Mouse (Mus musculus) myocyte (in vitro differentiated cells): Measurements from ENCODE around the gene Cdc26. TPM values are rescaled to one million over a fixed set of nuclear protein-coding genes. Genes with fewer than 3 reads are reported as not detected.

Source experiments
- H3K27me3 ChIP-seq: one replicate; pipeline ENCODE4 v1.6.1; 2011; ENCODE audit not compliant: control insufficient read depth, insufficient read depth, insufficient read length
- H3K36me3 ChIP-seq: one replicate; pipeline ENCODE4 v1.6.1; 2011; ENCODE audit not compliant: control insufficient read depth, insufficient read depth
- H3K4me2 ChIP-seq: one replicate; pipeline ENCODE4 v1.6.1; 2011; ENCODE audit warnings: low read depth, control low read depth
- H3K4me3 ChIP-seq: one replicate; pipeline ENCODE4 v1.5.1; 2011; ENCODE audit warnings: mild to moderate bottlenecking, control low read depth, moderate library complexity
- H3K79me2 ChIP-seq: one replicate; pipeline ENCODE4 v1.6.1; 2011; ENCODE audit not compliant: control insufficient read depth, insufficient read depth
- H3ac ChIP-seq: one replicate; pipeline ENCODE4 v1.6.1; 2011; ENCODE audit not compliant: control insufficient read depth, insufficient read length
- CEBPB ChIP-seq: IDR thresholded peaks from 2 replicates; pipeline ENCODE4 v1.6.1; 2011; ENCODE audit warnings: mild to moderate bottlenecking, moderate library complexity; ENCODE audit not compliant: poor library complexity, insufficient read depth, severe bottlenecking
- E2F4 ChIP-seq: IDR thresholded peaks from one replicate; pipeline ENCODE4 v1.6.1; 2011; ENCODE audit warnings: mild to moderate bottlenecking, control low read depth, moderate library complexity; ENCODE audit not compliant: insufficient read depth
- MAX ChIP-seq: IDR thresholded peaks from one replicate; pipeline ENCODE4 v1.6.1; 2011; ENCODE audit warnings: low read depth, mild to moderate bottlenecking, control low read depth
- MYOD1 ChIP-seq, 3 experiments: IDR thresholded peaks; one replicate each; pipeline ENCODE4 v1.6.1; 2011; ENCODE audit warnings: control low read depth in 2 of 3, low read depth in 2 of 3, mild to moderate bottlenecking in 2 of 3, moderate library complexity in 1 of 3; ENCODE audit not compliant: insufficient read length in 2 of 3, control insufficient read depth in 1 of 3
- MYOG ChIP-seq, 3 experiments: IDR thresholded peaks; one replicate each; pipeline ENCODE4 v1.6.1; 2011; ENCODE audit warnings: control low read depth in 2 of 3, low read depth in 2 of 3, mild to moderate bottlenecking in 2 of 3; ENCODE audit not compliant: insufficient read length in 2 of 3, control insufficient read depth in 1 of 3, insufficient read depth in 1 of 3
- POLR2A ChIP-seq: IDR thresholded peaks from one replicate; pipeline ENCODE4 v1.6.1; 2011; ENCODE audit warnings: low read depth, mild to moderate bottlenecking, control low read depth, moderate library complexity; ENCODE audit not compliant: insufficient read length
- POLR2AphosphoS2 ChIP-seq: IDR thresholded peaks from one replicate; pipeline ENCODE4 v1.6.1; 2011; ENCODE audit warnings: low read depth, control low read depth; ENCODE audit not compliant: insufficient read length
- REST ChIP-seq: IDR thresholded peaks from one replicate; pipeline ENCODE4 v1.6.1; 2011; ENCODE audit warnings: mild to moderate bottlenecking, control low read depth, moderate library complexity; ENCODE audit not compliant: insufficient read depth, insufficient read length
- SRF ChIP-seq: IDR thresholded peaks from one replicate; pipeline ENCODE4 v1.6.1; 2011; ENCODE audit warnings: low read depth; ENCODE audit not compliant: control insufficient read depth, insufficient read length
- TCF12 ChIP-seq: IDR thresholded peaks from one replicate; pipeline ENCODE4 v1.6.1; 2011; ENCODE audit warnings: mild to moderate bottlenecking, control low read depth; ENCODE audit not compliant: poor library complexity, insufficient read depth, severe bottlenecking
- TCF3 ChIP-seq: IDR thresholded peaks from one replicate; pipeline ENCODE4 v1.6.1; 2011; ENCODE audit warnings: low read depth, control low read depth; ENCODE audit not compliant: insufficient read length
- USF1 ChIP-seq: IDR thresholded peaks from one replicate; pipeline ENCODE4 v1.6.1; 2011; ENCODE audit warnings: low read depth, mild to moderate bottlenecking, control low read depth, moderate library complexity
- polyA plus RNA-seq: library from polyadenylated mRNA; unstranded; fragments of >200 nt; fragmentation: generic; extraction: Trizol; gene quantifications from one replicate; pipeline ENCODE4 v1.2.1, GENCODE M21; 2012; ENCODE audit warnings: missing spikeins

Cdc26 gene
- polyA plus RNA-seq, 1 experiment: 49.2 TPM

- H3K36me3 ChIP-seq: no peaks in the 10 kb centered on the region
- no peaks in the 10 kb centered on the region for H3K27me3 ChIP-seq
- H3ac ChIP-seq: no peak overlapping the region
- no peak overlapping the region for H3K4me3 ChIP-seq
- no peak for TF ChIP-seq MAX
- TF ChIP-seq MYOG (IDR thresholded peaks at IDR 0.05; ENCODE audit: control insufficient read depth in 1 of 3, insufficient read depth in 1 of 3, insufficient read length in 2 of 3, low read depth in 2 of 3): no peak
- TF ChIP-seq USF1: no peak
- no peak for TF ChIP-seq TCF12
- no peaks in the 10 kb centered on the region for H3K79me2 ChIP-seq
- H3K4me2 ChIP-seq: no peak overlapping the region
Measured at GRCm38 (mm10) chr4:62437871-62438270, 29.4 kb upstream of the Cdc26 start.

DNA sequence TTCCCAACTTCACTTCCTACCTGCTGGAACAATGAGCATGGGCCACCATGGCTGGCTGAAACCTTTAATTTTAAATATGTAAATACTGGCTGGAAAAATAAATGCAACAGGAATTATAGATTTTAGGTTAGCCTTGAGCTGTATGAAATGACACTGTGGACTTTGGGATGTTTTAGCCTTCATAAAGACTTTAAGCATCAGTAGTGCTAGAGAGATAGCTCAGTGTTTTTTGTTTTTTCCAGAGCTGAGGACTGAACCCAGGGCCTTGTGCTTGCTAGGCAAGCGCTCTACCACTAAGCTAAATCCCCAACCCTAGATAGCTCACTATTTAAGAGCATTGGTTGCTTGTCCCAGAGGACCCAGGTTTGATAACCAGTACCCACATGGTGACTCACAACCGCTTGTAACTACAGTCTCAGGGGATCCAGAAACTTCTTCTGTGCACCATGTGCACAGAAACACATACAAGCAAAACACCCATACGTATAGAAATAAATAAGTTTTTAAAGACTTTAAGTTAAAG lies 28.9 kb upstream of the Cdc26 start:
- no peak for TF ChIP-seq MYOG (IDR thresholded peaks at IDR 0.05; ENCODE audit: control insufficient read depth in 1 of 3, insufficient read depth in 1 of 3, insufficient read length in 2 of 3, low read depth in 2 of 3)
- no peak for TF ChIP-seq E2F4
- no peak for TF ChIP-seq USF1
- TF ChIP-seq TCF3: no peak
- TF ChIP-seq TCF12: no peak

DNA sequence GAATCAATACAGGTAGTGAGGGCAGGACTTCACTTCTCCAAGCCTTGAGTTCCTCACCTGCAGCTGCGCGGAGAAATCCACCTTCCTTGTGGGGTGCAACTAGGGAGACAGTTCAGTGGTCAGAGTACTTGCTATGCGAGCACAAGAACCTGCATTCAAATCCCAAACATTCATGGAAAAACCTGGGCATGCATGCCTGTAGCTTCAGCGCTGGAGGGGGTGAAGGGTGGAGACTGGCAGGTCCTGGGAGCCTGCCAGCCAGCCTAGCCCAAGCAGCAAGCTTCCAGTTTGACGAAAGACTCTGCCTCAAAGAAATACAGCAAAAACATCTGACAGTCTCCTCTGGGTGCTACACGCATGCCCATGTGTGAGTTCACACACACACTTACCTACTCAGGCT lies 26.6 kb upstream of the Cdc26 start, which contains the start of gene Rnf183:
TSS of gene Rnf183 (minus strand) at position 172 of the 400 bp plus-strand sequence.
- no peaks in the 10 kb centered on the region for H3K79me2 ChIP-seq
- TF ChIP-seq REST (no peak), E2F4 (no peak), MYOG (IDR thresholded peaks at IDR 0.05; ENCODE audit: control insufficient read depth in 1 of 3, insufficient read depth in 1 of 3, insufficient read length in 2 of 3, low read depth in 2 of 3) (no peak), TCF12 (no peak), USF1 (no peak), MAX (no peak), POLR2A (no peak), POLR2AphosphoS2 (no peak), MYOD1 (IDR thresholded peaks at IDR 0.05; ENCODE audit: control insufficient read depth in 1 of 3, insufficient read length in 2 of 3, low read depth in 2 of 3) (no peak), CEBPB (no peak), SRF (no peak), TCF3 (no peak)
- H3K27me3 ChIP-seq: no peaks in the 10 kb centered on the region
- H3K4me3 ChIP-seq: no peak within 1 kb of the TSS
- no peak within 1 kb of the TSS for H3K4me2 ChIP-seq
- H3ac ChIP-seq: no peak within 1 kb of the TSS
- H3K36me3 ChIP-seq: no peaks in the 10 kb centered on the region

More for the DNA sequence above, 28.9 kb upstream of the Cdc26 start:
- Histone ChIP-seq H3K4me3 (no peak overlapping the region), H3K36me3 (no peaks in the 10 kb centered on the region), H3K4me2 (no peak overlapping the region), H3K27me3 (no peaks in the 10 kb centered on the region), H3ac (no peak overlapping the region), H3K79me2 (no peaks in the 10 kb centered on the region)

GRCm38 (mm10) chr4:62433939-62434870 lies 25.8 kb upstream of the Cdc26 start:
- Histone ChIP-seq H3ac (no peak overlapping the region), H3K4me2 (no peak overlapping the region), H3K27me3 (no peaks in the 10 kb centered on the region), H3K79me2 (no peaks in the 10 kb centered on the region), H3K36me3 (no peaks in the 10 kb centered on the region), H3K4me3 (no peak overlapping the region)
- no peak for TF ChIP-seq MYOD1 (IDR thresholded peaks at IDR 0.05; ENCODE audit: control insufficient read depth in 1 of 3, insufficient read length in 2 of 3, low read depth in 2 of 3)
- no peak for TF ChIP-seq POLR2AphosphoS2
- no peak for TF ChIP-seq TCF3
- TF ChIP-seq SRF: no peak
- TF ChIP-seq E2F4: no peak
- TF ChIP-seq USF1: no peak
- TF ChIP-seq POLR2A: no peak
- no peak for TF ChIP-seq REST
- no peak for TF ChIP-seq MYOG (IDR thresholded peaks at IDR 0.05; ENCODE audit: control insufficient read depth in 1 of 3, insufficient read depth in 1 of 3, insufficient read length in 2 of 3, low read depth in 2 of 3)
- TF ChIP-seq TCF12: no peak
- TF ChIP-seq MAX: no peak
- no peak for TF ChIP-seq CEBPB

- Histone ChIP-seq H3K4me3 (no peak overlapping the region), H3K79me2 (no peaks in the 10 kb centered on the region), H3K36me3 (no peaks in the 10 kb centered on the region), H3K4me2 (no peak overlapping the region), H3K27me3 (no peaks in the 10 kb centered on the region), H3ac (no peak overlapping the region)
- TF ChIP-seq TCF12 (no peak), MYOG (IDR thresholded peaks at IDR 0.05; ENCODE audit: control insufficient read depth in 1 of 3, insufficient read depth in 1 of 3, insufficient read length in 2 of 3, low read depth in 2 of 3) (no peak), SRF (no peak), TCF3 (no peak), E2F4 (no peak), POLR2AphosphoS2 (no peak), POLR2A (no peak), REST (no peak), USF1 (no peak)
Measured at GRCm38 (mm10) chr4:62431522-62431921, 23.1 kb upstream of the Cdc26 start.
